Mouse (Mus musculus): Measurements from ENCODE around the gene Pcsk1.
A peak's percentile ranks its signal among the peaks of the same experiment; 100 is the strongest.

Gene Pcsk1

DNA sequence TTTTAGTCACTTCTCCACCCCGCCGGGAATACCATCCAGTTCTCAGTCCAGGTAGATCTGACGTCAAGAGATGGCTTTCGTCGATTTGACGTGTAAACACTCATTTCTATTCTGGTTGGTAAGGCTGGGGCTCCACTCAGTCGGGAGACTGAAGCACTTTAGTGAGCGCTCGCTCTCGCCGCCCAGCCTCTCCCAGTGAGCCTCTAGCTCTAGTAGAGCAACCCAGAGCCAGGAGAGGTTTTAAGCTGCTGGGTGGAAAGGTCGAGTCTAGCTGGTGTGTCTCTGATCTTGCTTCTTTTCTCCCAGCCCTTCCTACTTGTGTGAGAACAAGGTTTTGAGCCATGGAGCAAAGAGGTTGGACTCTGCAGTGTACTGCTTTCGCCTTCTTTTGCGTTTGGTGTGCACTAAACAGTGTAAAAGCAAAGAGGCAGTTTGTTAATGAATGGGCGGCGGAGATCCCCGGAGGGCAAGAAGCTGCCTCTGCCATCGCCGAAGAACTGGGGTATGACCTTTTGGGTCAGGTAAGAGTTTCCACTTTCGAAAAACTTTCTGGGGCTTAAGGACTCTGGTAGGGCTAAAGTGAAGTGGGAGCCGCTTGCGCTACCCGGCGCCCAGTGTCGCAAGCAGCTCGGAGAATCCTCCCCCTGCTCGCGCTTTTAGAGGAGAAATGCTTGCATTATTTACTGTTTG lies at the start of gene Pcsk1:
TSS of gene Pcsk1 (plus strand) at position 106 of the 690 bp plus-strand sequence.
- DNase-seq (ENCODE audit: low spot score in 2 of 2): no peak

DNA sequence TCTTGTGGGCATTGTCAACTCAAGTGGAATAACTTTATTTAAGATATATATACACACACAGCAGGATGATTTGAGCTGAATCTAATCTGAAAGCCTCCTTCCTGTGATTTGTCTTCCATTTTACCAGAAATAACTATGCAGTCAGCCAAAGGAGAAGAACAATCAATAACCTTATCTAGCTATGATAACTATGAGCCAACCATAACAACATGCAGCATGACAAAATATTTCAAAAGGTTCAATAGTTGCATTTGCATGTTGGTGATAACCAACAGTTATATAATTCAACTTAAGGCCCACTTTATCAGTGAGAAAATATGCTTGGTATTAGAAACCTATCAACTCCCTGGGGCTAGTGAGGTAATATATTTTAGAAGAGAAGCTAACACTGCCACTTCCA lies 30.8 kb upstream of the Pcsk1 start:
- no peak for DNase-seq (ENCODE audit: low spot score in 2 of 2)

DNA sequence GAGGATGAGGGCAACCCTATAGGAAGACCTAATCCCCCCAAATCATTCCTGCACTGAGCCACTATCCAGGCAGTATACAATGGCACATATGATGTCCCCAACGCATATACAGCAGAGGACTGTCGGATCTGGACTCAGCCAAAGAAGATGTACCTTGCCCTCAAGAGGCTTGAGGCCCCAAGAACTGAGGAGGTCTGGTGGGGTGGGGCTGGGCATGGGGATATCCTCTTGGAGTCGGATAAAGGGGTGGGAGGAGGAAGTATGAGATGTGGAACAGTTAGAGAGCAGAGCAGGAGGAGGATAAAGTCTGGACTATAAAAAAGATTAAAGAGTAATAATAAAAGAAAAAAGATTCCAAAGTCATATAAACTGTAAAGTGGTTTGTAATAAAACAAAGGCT lies 25.7 kb upstream of the Pcsk1 start:
- DNase-seq (ENCODE audit: low spot score in 2 of 2): no peak

DNA sequence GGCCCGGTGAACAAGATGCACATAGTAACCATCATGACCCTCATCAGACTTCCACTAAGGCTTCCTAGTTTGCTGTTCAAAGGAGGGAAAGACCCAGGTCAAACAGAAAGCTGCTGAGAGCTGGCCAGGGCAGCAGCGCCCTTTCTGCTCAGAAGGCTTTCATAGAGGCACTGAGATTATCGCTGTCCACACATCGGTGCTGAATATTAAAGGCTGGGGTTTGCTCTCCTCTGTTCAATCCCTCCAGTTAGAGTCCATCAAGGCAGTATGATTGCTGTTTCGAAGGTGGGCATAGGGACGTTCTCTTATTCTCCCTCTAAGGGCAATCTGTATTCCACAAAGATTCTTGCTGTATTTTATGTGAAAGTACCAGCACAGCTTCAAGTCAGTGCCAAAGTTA lies 1.0 kb upstream of the Pcsk1 start:
- DNase-seq (ENCODE audit: low spot score in 2 of 2): no peak

DNA sequence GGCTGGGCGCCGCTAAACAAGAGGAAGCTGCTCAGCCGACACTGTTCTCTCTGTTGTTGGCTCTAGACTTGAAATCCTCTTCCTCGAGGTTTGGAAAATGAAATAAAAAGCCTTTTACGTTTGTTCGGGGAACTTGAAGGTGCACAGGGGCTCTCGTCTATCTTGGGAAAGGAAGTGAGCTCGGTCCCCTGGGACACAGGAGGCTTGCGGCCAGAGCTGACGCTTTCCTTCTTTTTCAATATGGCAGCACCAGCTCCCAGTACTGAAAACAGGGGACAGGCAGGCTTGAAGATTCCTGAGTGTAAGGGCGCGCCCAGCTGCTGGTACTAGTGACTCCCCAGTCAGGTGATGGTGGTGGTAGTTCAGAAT lies 769 bp downstream of the Pcsk1 start:
- peak in 1 of 2 experiments; percentile 40 for DNase-seq (ENCODE audit: low spot score in 2 of 2)

DNA sequence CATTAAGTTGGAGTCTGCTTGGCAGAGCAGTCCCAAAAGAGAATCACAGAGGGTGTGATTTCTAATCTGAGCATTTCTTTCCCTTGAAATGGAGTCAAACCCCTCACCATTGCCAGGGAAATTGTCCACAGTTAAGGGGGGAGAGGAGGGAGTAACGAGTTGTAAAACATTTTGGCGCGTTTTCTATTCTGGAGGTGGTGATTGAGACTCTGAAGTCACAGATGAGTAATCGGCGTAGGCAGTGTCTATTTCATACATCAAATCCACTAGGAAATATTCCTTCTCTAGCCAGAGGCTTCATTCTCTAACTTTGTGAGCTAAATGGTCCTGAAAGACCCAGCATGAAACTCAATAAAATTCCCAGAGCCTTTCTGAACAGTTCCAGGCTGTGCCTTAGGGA lies 1.4 kb downstream of the Pcsk1 start:
- no peak for DNase-seq (ENCODE audit: low spot score in 2 of 2)

DNA sequence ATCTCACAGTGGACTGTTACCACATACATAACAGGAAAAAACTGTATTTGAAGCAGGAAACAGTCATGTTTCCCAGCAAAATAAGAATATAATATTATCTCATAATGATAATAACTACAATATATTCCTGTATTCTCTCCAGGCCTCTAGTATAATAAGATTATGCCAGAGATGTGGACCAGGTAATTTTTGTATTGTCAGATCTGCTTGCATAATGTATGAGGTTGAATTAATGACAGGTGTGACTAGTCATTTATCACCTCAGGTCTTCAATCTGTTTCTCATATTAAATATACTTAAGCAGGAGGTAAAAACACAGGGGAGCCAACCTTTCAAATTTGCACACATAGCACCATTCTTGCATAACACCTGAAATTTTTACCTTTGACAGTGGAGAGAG lies 5.9 kb downstream of the Pcsk1 start:
- no peak for DNase-seq (ENCODE audit: low spot score in 2 of 2)

DNA sequence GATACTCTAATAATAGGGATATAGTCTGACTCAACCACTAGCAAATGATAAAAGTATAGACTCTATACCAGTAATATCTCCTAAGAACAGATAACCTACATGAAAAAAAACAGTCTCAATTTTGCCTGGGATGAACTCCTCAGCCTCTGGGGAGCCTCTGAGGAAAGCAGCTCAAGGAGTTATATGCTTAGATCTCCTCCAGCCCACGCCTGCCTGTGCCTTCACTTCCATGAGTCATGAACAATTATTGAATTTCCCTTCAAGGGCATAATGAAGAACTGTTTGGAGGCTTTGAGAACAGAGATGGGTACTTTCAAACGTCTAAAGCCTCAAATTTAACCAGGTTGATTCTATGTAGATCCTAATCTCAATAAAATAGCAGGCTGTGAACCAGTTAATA lies 23.5 kb downstream of the Pcsk1 start:
- no peak for DNase-seq (ENCODE audit: low spot score in 2 of 2)

DNA sequence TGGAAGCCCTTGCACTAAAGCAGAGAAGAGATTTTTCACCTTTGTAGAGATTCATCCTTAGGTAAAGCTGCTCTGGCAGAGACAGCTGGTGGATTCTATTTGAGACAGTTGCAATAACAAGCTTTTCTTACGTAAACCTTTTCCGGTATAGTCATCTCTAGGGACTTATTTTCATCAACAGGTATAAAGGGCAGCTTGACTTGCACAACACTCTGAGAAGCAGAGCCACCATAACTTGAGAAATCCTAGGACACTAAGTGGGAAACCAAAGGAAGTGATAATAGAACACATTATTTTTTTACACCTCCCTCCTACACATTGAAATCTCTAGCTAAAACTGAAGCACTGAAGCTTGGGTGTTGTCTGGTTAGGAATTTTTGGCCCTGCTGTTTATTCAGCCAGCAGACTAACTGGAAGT lies 24.4 kb downstream of the Pcsk1 start:
- DNase-seq (ENCODE audit: low spot score in 2 of 2): no peak

DNA sequence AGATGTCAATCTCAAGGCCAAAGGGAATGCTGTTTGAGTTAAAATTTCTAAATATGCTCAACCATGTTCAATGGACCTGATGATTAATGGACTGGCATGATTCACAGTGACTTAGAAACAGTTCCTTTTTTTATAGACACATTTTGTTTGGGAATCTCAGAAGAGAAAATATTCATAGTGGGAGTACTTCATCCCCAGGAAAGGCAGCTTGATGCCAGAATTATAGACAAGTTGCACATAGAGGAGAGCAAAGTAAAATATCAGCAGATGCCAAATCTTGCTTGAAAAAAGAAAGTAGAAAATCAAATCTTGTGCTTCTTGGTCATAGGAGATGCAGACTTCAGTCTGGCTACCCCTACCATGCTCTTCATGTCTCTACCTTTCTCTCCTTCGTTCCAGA lies 25.2 kb downstream of the Pcsk1 start:
- DNase-seq (ENCODE audit: low spot score in 2 of 2): no peak

DNA sequence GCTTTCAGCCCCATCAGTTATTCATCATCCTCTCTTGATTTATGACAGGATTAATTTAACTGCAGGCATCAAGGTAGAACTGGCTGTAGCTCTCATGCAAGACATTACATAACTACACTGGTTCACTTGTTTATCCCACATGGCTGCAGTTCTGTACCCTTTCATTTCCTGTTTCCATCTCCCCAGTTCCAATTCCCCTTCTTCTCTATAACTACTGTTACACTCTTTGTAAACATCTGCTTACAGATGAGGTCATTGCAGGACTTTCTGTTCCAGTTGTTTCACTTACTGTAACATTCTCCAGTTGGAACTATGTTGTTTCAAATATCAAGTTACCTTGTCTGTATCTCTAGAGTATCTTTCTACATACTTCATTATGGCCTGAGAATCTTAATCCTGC lies 46.2 kb downstream of the Pcsk1 start:
- DNase-seq (ENCODE audit: low spot score in 2 of 2): no peak

DNA sequence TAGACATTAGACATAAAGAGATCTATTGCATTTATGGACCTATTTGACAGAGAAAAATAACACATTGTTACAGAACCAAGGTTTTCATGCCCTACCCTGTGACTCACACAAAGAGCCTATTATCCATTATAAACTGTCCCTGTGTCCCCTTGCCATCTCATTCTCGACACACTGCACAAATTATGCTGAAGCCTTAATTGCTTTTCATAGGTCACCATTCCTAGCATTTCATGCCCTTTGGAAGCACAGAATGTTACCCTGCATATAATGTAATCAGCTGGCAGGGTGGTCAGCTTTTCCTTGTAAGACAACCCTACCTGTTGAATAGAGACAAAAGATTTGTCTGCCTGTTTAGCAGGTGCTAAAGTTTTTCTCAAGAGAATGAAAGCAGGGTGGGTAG lies 71.0 kb downstream of the Pcsk1 start:
- DNase-seq (ENCODE audit: low spot score in 2 of 2): no peak

DNA sequence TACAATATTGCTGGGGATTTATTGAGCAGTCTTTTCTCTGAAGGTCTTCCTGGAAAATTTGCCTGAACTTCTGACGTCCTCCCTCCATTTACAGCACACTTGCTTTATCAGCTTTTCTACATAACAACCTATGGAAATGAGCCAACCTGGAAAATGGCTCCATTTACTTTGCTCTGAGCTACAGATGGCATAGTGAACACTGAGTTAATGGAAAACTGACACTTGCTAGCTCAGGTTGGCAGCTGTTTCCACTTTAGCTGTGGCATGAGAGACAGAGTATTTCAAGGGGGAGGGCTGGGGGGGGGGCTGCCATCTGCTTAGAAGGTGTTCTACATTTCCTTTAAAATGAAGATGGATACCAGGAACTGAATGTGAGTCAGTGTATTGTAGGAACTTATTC lies 73.8 kb downstream of the Pcsk1 start:
- DNase-seq (ENCODE audit: low spot score in 2 of 2): no peak
